Mouse (Mus musculus) forebrain, embryonic 12.5 days (tissue): ENCODE measurements around the gene Gpcpd1. TPM values are rescaled to one million over a fixed set of nuclear protein-coding genes. Genes with fewer than 3 reads are reported as not detected.

Experiments used
- ATAC-seq: fragments of 200-750 bp; cut with Nextera tagmentation; 2 replicates; pipeline ENCODE4 v1.8.0; 2017; ENCODE audit warnings: moderate TSS enrichment; ENCODE audit not compliant: low FRiP score
- H3K27ac ChIP-seq: fragments of 300-500 bp; sonication (generic); 2 replicates; pipeline ENCODE4 v1.5.1; 2016; ENCODE audit warnings: mild to moderate bottlenecking
- H3K27me3 ChIP-seq: fragments of 300-500 bp; sonication (generic); 2 replicates; pipeline ENCODE4 v1.6.1; 2016; ENCODE audit warnings: mild to moderate bottlenecking
- H3K36me3 ChIP-seq: fragments of 300-500 bp; sonication (generic); replicated peaks from 2 replicates; pipeline ENCODE4 v1.6.1; 2016; ENCODE audit warnings: mild to moderate bottlenecking
- H3K4me1 ChIP-seq: fragments of 300-500 bp; sonication (generic); 2 replicates; pipeline ENCODE4 v1.6.1; 2016
- H3K4me2 ChIP-seq: fragments of 300-500 bp; sonication (generic); 2 replicates; pipeline ENCODE4 v1.6.1; 2016; ENCODE audit warnings: mild to moderate bottlenecking, moderate library complexity
- H3K4me3 ChIP-seq: fragments of 300-500 bp; sonication (generic); replicated peaks from 2 replicates; pipeline ENCODE4 v1.5.1; 2016; ENCODE audit warnings: mild to moderate bottlenecking
- H3K9ac ChIP-seq: fragments of 300-500 bp; sonication (generic); 2 replicates; pipeline ENCODE4 v1.6.1; 2016; ENCODE audit warnings: mild to moderate bottlenecking
- H3K9me3 ChIP-seq: fragments of 300-500 bp; sonication (generic); 2 replicates; pipeline ENCODE4 v1.6.1; 2016
- WGBS: fragments of 180-500 bp; shearing (Covaris S2); methylation state at CpG from one replicate; pipeline ENCODE4 v1.1.7; 2016; 5-methylcytosine and 5-hydroxymethylcytosine counted together
- polyA plus RNA-seq: library from polyadenylated mRNA; unstranded; fragments of >200 nt; fragmentation: Nextera tagmentation; extraction: Ambion mirVana; gene quantifications from 2 replicates; pipeline ENCODE4 v1.2.1, GENCODE M21; 2016

Gene Gpcpd1
- polyA plus RNA-seq, 1 experiment from 2014 or later, result 59.3 TPM

DNA sequence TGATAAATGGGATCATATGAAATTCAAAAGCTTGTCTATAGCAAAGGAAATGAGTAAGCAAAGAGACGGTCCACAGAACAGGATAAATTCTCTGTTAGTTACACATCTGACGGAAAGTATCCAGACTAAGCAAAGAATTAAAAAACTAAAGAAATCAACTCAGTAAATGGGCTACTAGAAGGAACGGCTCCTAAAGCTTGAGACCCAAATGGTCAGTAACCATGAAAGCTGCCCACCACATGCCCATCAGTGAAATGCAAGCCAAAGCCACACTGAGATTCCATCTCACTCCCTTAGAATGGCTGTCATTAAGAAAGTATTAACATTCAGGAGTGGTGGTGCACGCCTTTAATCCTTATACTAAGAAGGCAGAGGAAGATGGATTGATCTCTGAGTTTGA, 94.3 kb downstream of the Gpcpd1 start:
- Histone ChIP-seq H3K4me1 (no peaks in the 10 kb centered on the region), H3K4me3 (no peak overlapping the region), H3K9me3 (no peaks in the 10 kb centered on the region), H3K27ac (no peak overlapping the region), H3K27me3 (no peaks in the 10 kb centered on the region), H3K9ac (no peak overlapping the region), H3K4me2 (no peak overlapping the region), H3K36me3 (no peaks in the 10 kb centered on the region)
- no peak for ATAC-seq
- WGBS, result 90% methylated on average over 4 of the region's 4 CpGs

- 0% methylated on average over 1 of the region's 1 CpGs for WGBS
- no peaks in the 10 kb centered on the region for H3K9me3 ChIP-seq
- no peak overlapping the region for H3K27ac ChIP-seq
- H3K4me1 ChIP-seq, result no peaks in the 10 kb centered on the region
- ATAC-seq, result peak; percentile 57; the same call in 1 of the 2 replicates
- H3K36me3 ChIP-seq, result no peaks in the 10 kb centered on the region
- H3K27me3 ChIP-seq, result no peaks in the 10 kb centered on the region; the same call in 1 of the 2 replicates
- no peak overlapping the region for H3K4me3 ChIP-seq
- no peak overlapping the region for H3K9ac ChIP-seq
- H3K4me2 ChIP-seq, result no peak overlapping the region
Measured at GRCm38 (mm10) chr2:132485454-132485853, 102.1 kb downstream of the Gpcpd1 start.

GRCm38 (mm10) chr2:132481547-132481946, 106.0 kb downstream of the Gpcpd1 start:
- H3K27me3 ChIP-seq, result no peaks in the 10 kb centered on the region; the same call in 1 of the 2 replicates
- H3K27ac ChIP-seq, result no peak overlapping the region
- ATAC-seq, result no peak
- H3K4me2 ChIP-seq, result no peak overlapping the region
- H3K36me3 ChIP-seq, result no peaks in the 10 kb centered on the region
- H3K4me3 ChIP-seq, result no peak overlapping the region
- H3K9ac ChIP-seq, result no peak overlapping the region
- no peaks in the 10 kb centered on the region for H3K4me1 ChIP-seq
- no peaks in the 10 kb centered on the region for H3K9me3 ChIP-seq
- WGBS, result 86% methylated on average over 3 of the region's 3 CpGs

Other genes with a start within 250 kb of the Gpcpd1 start
- gene Prokr2, start 202.3 kb downstream of the Gpcpd1 start, polyA plus RNA-seq, result 3.0 and 3.3 TPM in 2 replicates
- 17.3 and 19.7 TPM in 2 replicates for gene Shld1, start 99.2 kb upstream of the Gpcpd1 start, polyA plus RNA-seq
- 18.5 and 19.4 TPM in 2 replicates for gene Chgb, start 193.5 kb upstream of the Gpcpd1 start, polyA plus RNA-seq
- 38.0 and 38.2 TPM in 2 replicates for gene Trmt6, start 228.3 kb upstream of the Gpcpd1 start, polyA plus RNA-seq
- gene Mcm8, start 228.4 kb upstream of the Gpcpd1 start, polyA plus RNA-seq, result 20.7 and 23.5 TPM in 2 replicates